Mouse (Mus musculus): ENCODE data around the gene Rcl1. TPM values are rescaled to one million over a fixed set of nuclear protein-coding genes. Genes with fewer than 3 reads are reported as not detected.

Rcl1 gene
- polyA plus RNA-seq (2011; ENCODE audit: insufficient read length, low read depth, missing spikeins): 17.0 and 17.2 TPM in 2 replicates

DNA sequence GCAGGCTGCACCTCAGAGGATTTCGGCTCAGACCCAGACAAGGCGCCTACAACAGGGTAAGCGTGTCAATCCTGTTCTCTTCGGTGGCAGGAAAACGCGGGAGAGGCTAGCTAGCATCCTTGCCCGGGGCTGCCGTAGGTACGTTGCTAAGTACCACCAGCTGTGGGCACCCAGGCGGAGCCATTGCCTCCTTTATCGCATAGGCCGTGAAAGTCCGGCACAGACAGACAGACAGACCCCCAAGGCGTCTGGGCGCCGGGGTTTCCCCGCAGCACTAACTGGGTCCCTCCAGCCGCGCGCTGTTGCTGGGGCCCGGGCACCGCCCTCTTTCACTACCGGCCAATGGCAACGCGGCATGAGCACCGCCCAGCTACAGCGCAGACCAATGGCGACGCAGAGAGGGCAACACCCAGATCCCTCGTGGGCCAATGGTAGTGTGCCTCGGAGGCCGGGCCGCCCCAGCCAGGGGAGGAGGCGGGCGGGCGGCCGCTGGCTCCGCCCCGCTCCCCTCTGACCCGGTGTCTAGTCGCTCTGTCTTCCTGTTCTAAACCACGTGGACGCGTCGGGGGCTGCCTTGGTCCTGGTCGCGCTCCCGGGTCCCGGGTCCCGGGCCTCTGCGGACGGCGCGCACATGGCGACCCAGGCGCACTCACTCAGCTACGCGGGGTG, at the start of gene Rcl1:
Gene Rcl1 (plus strand): TSS at position 502 of the 669 bp plus-strand sequence.
- Histone ChIP-seq H3K27ac (ENCODE audit: insufficient read depth, low read length) (no peak within 1 kb of the TSS), H3K4me1 (ENCODE audit: control insufficient read depth, insufficient read depth, low read length) (peaks cover 5% of the 10 kb centered on the region; the same call in 1 of the 2 replicates), H3K4me3 (ENCODE audit: insufficient read depth, low read length) (peak within 1 kb of the TSS; percentile 84)
- TF ChIP-seq POLR2A (IDR thresholded peaks at IDR 0.05; ENCODE audit: low read depth, low read length) (peak; percentile 95), CTCF (IDR thresholded peaks at IDR 0.05; ENCODE audit: borderline replicate concordance, insufficient read depth, low read length) (no peak)

DNA sequence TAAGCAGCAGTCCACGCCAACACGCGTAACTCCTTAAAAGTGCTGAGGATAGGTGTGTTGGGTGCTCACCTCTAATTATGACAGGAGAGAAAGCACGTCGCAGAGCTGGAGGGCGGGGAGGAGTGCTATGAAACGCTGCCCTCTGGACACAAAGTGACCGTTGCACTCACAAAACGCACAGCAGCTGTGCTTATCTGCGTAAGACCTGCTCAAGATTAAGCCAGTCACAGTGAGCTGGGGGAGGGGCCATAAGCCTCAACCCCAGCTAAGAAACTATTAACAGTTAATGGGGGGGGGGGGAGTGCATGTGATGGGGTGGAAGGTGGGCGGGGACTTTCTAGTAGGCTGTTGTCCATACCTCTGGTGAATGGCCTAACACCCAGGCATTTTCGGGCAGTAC, 48.4 kb upstream of the Rcl1 start:
- no peak for TF ChIP-seq CTCF (IDR thresholded peaks at IDR 0.05; ENCODE audit: borderline replicate concordance, insufficient read depth, low read length)
- no peak for TF ChIP-seq POLR2A (IDR thresholded peaks at IDR 0.05; ENCODE audit: low read depth, low read length)
- Histone ChIP-seq H3K27ac (ENCODE audit: insufficient read depth, low read length) (no peak overlapping the region), H3K4me1 (ENCODE audit: control insufficient read depth, insufficient read depth, low read length) (no peaks in the 10 kb centered on the region), H3K4me3 (ENCODE audit: insufficient read depth, low read length) (no peak overlapping the region)

DNA sequence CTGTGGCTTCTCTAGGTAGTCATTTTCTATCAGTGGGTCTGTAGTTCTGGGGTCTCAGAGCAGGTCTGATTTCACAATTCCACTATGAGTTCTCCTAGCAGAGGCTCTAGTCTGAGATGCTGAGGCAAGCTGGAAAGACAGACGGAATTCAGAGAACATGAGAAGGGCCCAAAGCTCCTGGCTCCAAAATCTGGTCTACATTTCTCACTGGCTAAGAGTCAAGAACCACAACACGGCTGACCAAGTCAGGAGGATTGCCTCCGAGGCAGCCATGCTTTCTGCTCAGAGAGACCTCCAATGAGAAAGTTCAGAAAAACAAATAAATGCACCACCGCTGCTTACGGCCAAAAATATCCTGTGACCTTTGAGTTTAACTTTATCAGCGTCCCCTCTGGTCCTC, 46.6 kb upstream of the Rcl1 start:
- Histone ChIP-seq H3K4me3 (ENCODE audit: insufficient read depth, low read length) (no peak overlapping the region), H3K4me1 (ENCODE audit: control insufficient read depth, insufficient read depth, low read length) (no peaks in the 10 kb centered on the region), H3K27ac (ENCODE audit: insufficient read depth, low read length) (no peak overlapping the region)
- TF ChIP-seq CTCF (IDR thresholded peaks at IDR 0.05; ENCODE audit: borderline replicate concordance, insufficient read depth, low read length): no peak
- TF ChIP-seq POLR2A (IDR thresholded peaks at IDR 0.05; ENCODE audit: low read depth, low read length): no peak

DNA sequence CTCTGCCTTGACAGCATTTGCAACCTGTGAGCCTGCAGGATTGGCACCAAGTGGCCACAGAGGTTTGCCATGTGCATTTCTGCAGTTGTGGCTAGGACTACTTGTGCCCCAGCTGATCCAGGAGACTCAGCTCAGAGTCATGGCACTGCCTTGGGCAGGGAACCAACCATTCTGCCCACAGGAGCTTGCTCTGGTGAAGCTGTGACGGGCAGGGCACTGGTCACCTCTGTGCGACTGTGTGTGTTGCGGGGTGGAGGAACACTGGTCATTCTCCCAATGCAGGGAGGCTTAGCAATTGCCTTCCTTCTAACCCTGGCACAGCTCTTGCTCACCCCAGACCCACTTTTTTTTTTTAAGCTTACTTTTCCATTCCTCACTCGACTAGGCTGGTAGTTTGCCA, 45.7 kb upstream of the Rcl1 start:
- Histone ChIP-seq H3K4me3 (ENCODE audit: insufficient read depth, low read length) (no peak overlapping the region), H3K27ac (ENCODE audit: insufficient read depth, low read length) (no peak overlapping the region), H3K4me1 (ENCODE audit: control insufficient read depth, insufficient read depth, low read length) (no peaks in the 10 kb centered on the region)
- TF ChIP-seq CTCF (IDR thresholded peaks at IDR 0.05; ENCODE audit: borderline replicate concordance, insufficient read depth, low read length): no peak
- TF ChIP-seq POLR2A (IDR thresholded peaks at IDR 0.05; ENCODE audit: low read depth, low read length): no peak

DNA sequence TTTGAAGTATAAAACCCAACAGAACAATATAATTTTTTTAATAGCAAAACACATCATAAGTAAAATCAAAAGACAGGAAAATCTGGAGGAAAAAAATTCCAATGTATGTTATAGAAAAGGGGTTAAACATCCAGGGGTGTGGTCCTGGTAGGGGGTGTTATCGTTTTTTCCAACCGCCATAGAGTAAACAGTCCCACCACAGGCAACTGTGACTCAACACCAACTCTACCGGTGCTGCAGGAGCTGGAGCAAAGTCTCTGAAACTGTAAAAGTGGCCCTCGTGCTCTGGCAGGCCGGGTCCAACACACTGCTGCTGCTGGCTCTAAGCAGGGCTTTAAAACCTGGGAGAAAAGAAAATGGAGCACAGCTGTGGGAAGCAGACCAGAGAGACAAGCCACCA, 42.4 kb upstream of the Rcl1 start:
- no peak overlapping the region for H3K4me3 ChIP-seq (ENCODE audit: insufficient read depth, low read length)
- no peak for TF ChIP-seq CTCF (IDR thresholded peaks at IDR 0.05; ENCODE audit: borderline replicate concordance, insufficient read depth, low read length)

DNA sequence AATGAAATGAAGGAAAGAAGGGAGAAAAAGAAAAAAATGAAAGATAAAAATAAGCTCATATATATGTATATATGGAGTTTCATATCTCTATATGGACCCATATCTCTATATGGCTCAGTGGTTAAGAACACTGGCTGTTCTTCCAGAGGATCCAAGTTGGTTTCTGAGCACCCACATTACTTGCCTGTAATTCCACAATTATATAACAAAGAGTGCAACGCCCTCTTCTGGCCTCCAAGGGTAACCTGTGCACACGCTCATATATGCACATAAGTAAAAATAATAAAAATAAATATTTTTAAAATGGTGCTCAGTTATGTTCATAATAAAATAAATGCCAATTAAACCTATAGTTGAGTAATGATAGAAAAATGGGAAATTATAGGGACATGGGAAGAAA, 41.5 kb upstream of the Rcl1 start:
- TF ChIP-seq POLR2A (IDR thresholded peaks at IDR 0.05; ENCODE audit: low read depth, low read length) (no peak), CTCF (IDR thresholded peaks at IDR 0.05; ENCODE audit: borderline replicate concordance, insufficient read depth, low read length) (no peak)
- Histone ChIP-seq H3K4me3 (ENCODE audit: insufficient read depth, low read length) (no peak overlapping the region), H3K27ac (ENCODE audit: insufficient read depth, low read length) (no peak overlapping the region), H3K4me1 (ENCODE audit: control insufficient read depth, insufficient read depth, low read length) (no peaks in the 10 kb centered on the region)

More for the DNA sequence above, 42.4 kb upstream of the Rcl1 start:
- Histone ChIP-seq H3K27ac (ENCODE audit: insufficient read depth, low read length) (no peak overlapping the region), H3K4me1 (ENCODE audit: control insufficient read depth, insufficient read depth, low read length) (no peaks in the 10 kb centered on the region)

DNA sequence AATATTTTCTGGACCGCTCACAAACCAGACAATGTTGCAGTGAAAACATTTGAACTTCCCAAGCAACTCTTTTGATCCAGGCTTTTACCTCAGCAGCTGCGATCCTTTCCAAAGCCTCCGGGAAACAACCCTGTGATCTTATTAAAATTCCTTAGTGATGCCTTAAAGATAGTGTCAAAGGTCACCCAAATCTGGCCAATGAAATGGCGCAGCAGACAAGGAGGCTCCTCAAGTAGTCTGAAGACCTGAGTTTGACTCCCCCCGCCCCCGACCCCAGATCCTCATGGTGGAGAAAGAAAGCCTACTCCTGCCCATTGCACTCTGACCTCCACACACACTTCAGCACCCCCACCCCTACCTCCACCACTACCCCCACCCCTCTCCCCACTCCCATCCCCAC, 40.9 kb upstream of the Rcl1 start:
- no peaks in the 10 kb centered on the region for H3K4me1 ChIP-seq (ENCODE audit: control insufficient read depth, insufficient read depth, low read length)
- TF ChIP-seq CTCF (IDR thresholded peaks at IDR 0.05; ENCODE audit: borderline replicate concordance, insufficient read depth, low read length) (no peak), POLR2A (IDR thresholded peaks at IDR 0.05; ENCODE audit: low read depth, low read length) (no peak)
- H3K4me3 ChIP-seq (ENCODE audit: insufficient read depth, low read length): no peak overlapping the region
- no peak overlapping the region for H3K27ac ChIP-seq (ENCODE audit: insufficient read depth, low read length)

DNA sequence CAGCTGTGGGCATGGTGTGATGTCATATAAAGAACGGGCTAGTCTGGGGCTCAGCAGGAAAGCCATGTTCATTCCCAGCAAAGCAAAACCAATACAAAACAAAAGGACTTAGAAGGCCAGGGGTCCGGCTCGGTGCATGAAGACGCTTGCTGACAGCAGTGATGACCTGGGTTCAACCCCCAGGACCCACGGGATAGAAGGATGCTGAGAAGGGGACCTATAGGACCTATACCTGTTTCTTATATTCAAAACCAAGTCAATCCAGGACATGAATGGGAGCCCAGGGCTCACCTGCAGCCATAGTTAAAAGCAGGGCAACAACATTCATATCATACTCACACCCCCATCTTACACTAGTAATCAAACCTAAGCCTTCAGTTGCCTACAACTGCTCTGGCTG, 38.2 kb upstream of the Rcl1 start:
- TF ChIP-seq CTCF (IDR thresholded peaks at IDR 0.05; ENCODE audit: borderline replicate concordance, insufficient read depth, low read length) (no peak), POLR2A (IDR thresholded peaks at IDR 0.05; ENCODE audit: low read depth, low read length) (no peak)
- Histone ChIP-seq H3K27ac (ENCODE audit: insufficient read depth, low read length) (no peak overlapping the region), H3K4me1 (ENCODE audit: control insufficient read depth, insufficient read depth, low read length) (no peaks in the 10 kb centered on the region), H3K4me3 (ENCODE audit: insufficient read depth, low read length) (no peak overlapping the region)

DNA sequence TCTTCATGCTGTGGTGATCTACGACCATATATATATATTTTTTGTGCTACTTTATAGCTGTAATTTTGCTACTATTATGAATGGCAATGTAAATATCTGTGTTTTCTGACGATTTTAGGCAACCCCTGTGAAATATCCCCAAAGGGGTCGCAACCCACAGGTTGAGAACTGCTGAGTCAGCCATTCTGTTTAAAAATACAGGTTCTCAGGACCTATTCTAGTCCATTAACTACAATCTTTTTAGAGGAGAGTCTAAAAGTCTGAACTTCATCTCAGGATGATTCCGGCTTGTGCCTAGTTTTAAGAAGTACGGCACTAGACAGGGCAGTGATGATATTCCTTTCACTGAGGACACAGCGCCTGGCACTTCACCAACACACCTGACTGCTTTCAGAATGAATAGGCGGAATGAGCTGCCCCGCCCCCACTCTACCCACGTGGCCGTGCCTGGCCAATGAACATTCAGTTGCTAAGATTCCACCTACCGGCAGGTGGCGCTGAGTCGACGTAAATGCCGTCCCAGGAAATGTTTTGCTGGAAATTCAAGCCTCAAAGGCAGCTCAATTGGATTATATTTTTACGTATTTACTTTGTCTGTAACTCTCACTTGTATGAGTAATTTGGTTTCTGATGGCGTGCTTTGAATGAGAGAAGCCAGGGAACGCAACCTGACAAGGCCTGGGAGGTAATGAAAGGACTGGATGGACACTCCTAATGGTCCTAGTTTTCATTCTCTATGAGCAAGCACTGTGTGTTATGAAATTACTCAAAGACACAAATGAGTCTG, 37.4 kb upstream of the Rcl1 start:
- Histone ChIP-seq H3K27ac (ENCODE audit: insufficient read depth, low read length) (peak overlapping the region; percentile 35; the same call in 1 of the 2 replicates), H3K4me1 (ENCODE audit: control insufficient read depth, insufficient read depth, low read length) (no peaks in the 10 kb centered on the region), H3K4me3 (ENCODE audit: insufficient read depth, low read length) (no peak overlapping the region)
- TF ChIP-seq POLR2A (IDR thresholded peaks at IDR 0.05; ENCODE audit: low read depth, low read length) (no peak), CTCF (IDR thresholded peaks at IDR 0.05; ENCODE audit: borderline replicate concordance, insufficient read depth, low read length) (peak; percentile 84; the same call in 1 of the 2 replicates)

All from embryonic fibroblast, embryonic 13.5 days (primary cell).